In genomic region chr17:11162770-11163169, GRCm38 (mm10) we compare ENCODE assay signal across 28 mouse cellular contexts.
"Had no signal": no experiment of that assay in that cellular context is flagged by ENCODE, and none has a peak within 500 bp of the region (broad histone marks: within the 10 kb centered on the region; RNA-seq: fewer than 3 reads in every experiment).

No protein-coding gene starts in this region.

- H3K27ac ChIP-seq: gastrocnemius, adult 2 months; heart, embryonic 10.5 days; hindbrain, embryonic 10.5 days; hindbrain, embryonic 12.5 days; hindbrain, embryonic 14.5 days; intestine, embryonic 15.5 days; left cerebral cortex, adult 2 months; limb, embryonic 10.5 days; limb, embryonic 12.5 days; liver, embryonic 13.5 days; liver, embryonic 15.5 days had no signal

- DNase-seq: gastrocnemius, adult 2 months; gastrocnemius, postnatal 10 days; gastrocnemius, postnatal 25 days; heart, adult 18-20 months; heart, postnatal 10 days; heart, postnatal 4 days; kidney, adult 18-20 months; kidney, adult 8-10 months; kidney, postnatal 10 days; kidney, postnatal 25 days; kidney, postnatal 4 days; liver; liver, embryonic 13.5 days; liver, postnatal 0 days had no signal

- H3K4me2 ChIP-seq: heart, embryonic 12.5 days; hindbrain, embryonic 12.5 days; hindbrain, embryonic 14.5 days; intestine, embryonic 15.5 days; limb, embryonic 12.5 days; liver, embryonic 11.5 days; liver, embryonic 13.5 days; liver, embryonic 15.5 days had no signal

- H3K4me1 ChIP-seq: heart, embryonic 10.5 days; hindbrain, embryonic 10.5 days; intestine, embryonic 15.5 days; limb, embryonic 12.5 days; liver, embryonic 13.5 days; liver, embryonic 15.5 days had no signal

- H3K9me3 ChIP-seq: heart, embryonic 10.5 days; heart, embryonic 12.5 days; hindbrain, embryonic 10.5 days; hindbrain, embryonic 12.5 days; intestine, embryonic 15.5 days; limb, embryonic 10.5 days; limb, embryonic 12.5 days; liver, embryonic 13.5 days; liver, embryonic 15.5 days had no signal

- H3K27me3 ChIP-seq: heart, embryonic 12.5 days; hindbrain, embryonic 12.5 days; intestine, embryonic 15.5 days; limb, embryonic 12.5 days; liver, embryonic 13.5 days; liver, embryonic 15.5 days had no signal

- H3K4me3 ChIP-seq: gastrocnemius, adult 2 months; heart, embryonic 10.5 days; heart, embryonic 12.5 days; hindbrain, embryonic 10.5 days; hindbrain, embryonic 12.5 days; intestine, embryonic 15.5 days; left cerebral cortex, adult 2 months; limb, embryonic 10.5 days; limb, embryonic 12.5 days; liver, embryonic 13.5 days; liver, embryonic 15.5 days had no signal

- H3K9ac ChIP-seq: heart, embryonic 12.5 days; hindbrain, embryonic 12.5 days; hindbrain, embryonic 14.5 days; intestine, embryonic 15.5 days; limb, embryonic 12.5 days; liver, embryonic 13.5 days; liver, embryonic 15.5 days; liver, postnatal 0 days had no signal

- H3K36me3 ChIP-seq: heart, embryonic 10.5 days; heart, embryonic 12.5 days; hindbrain, embryonic 10.5 days; hindbrain, embryonic 12.5 days; intestine, embryonic 15.5 days; limb, embryonic 10.5 days; limb, embryonic 12.5 days; liver, embryonic 13.5 days; liver, embryonic 15.5 days had no signal

- ATAC-seq: hindbrain, embryonic 16.5 days; inflammation-experienced regulatory T-cells, adult 6 months; intestine, embryonic 15.5 days; intestine, postnatal 0 days; liver, postnatal 0 days had no signal
